Mouse (Mus musculus): ENCODE measurements around the gene Zdhhc13.

Gene Zdhhc13

GRCm38 (mm10) chr7:48773333-48773732, 15.5 kb upstream of the Zdhhc13 start:
- TF ChIP-seq GATA4 (IDR thresholded peaks at IDR 0.05; ENCODE audit: insufficient replicate concordance, low read length) = no peak

GRCm38 (mm10) chr7:48774633-48775032, 14.2 kb upstream of the Zdhhc13 start:
- no peak for TF ChIP-seq GATA4 (IDR thresholded peaks at IDR 0.05; ENCODE audit: insufficient replicate concordance, low read length)

DNA sequence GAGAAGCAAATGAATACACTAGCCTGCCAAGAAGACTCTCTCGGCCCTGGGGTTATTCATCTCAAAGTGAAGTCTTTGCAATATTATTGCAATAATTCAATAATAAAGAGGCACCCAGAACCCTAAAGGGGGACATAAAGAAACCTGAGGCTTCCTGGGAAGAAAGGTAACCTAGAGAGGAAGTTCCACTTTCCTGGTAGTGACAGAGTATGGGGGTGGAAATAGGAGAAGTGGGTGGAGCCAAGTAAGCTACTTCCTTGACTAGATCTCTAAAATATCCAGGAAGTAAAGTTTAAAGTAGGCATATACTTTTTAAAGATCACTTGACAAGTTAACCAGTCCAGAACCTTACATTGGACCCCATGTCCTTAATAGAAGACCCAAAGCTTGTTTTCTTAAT, 13.4 kb upstream of the Zdhhc13 start:
- TF ChIP-seq GATA4 (IDR thresholded peaks at IDR 0.05; ENCODE audit: insufficient replicate concordance, low read length) = no peak

GRCm38 (mm10) chr7:48777721-48778504, 10.9 kb upstream of the Zdhhc13 start:
- TF ChIP-seq GATA4 (IDR thresholded peaks at IDR 0.05; ENCODE audit: insufficient replicate concordance, low read length) = no peak

DNA sequence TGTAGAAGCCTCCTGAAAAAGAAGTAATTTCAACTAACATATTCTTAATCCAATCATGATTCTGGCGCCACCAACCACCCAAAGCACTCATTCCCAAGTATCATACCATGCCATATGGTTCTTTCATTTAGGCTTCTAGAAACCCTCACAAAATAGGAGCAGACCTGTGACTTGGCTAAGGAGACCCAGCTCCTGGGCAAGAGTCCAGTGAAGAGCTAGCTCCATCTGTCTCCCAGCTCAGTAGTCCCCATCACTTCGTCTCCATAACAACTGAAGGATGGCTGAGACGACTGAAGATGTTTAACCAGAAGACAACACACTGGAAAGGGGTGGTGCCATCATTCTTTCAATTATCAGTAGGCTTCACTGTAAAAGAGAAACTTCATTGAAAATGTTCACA, 9.7 kb upstream of the Zdhhc13 start:
- no peak for TF ChIP-seq GATA4 (IDR thresholded peaks at IDR 0.05; ENCODE audit: insufficient replicate concordance, low read length)

GRCm38 (mm10) chr7:48782432-48782831, 6.4 kb upstream of the Zdhhc13 start:
- TF ChIP-seq GATA4 (IDR thresholded peaks at IDR 0.05; ENCODE audit: insufficient replicate concordance, low read length) = no peak

- no peak for TF ChIP-seq GATA4 (IDR thresholded peaks at IDR 0.05; ENCODE audit: insufficient replicate concordance, low read length)
Measured at GRCm38 (mm10) chr7:48784773-48785523, 3.9 kb upstream of the Zdhhc13 start.

GRCm38 (mm10) chr7:48788348-48788747, 455 bp upstream of the Zdhhc13 start:
- TF ChIP-seq GATA4 (IDR thresholded peaks at IDR 0.05; ENCODE audit: insufficient replicate concordance, low read length) = no peak

- no peak for TF ChIP-seq GATA4 (IDR thresholded peaks at IDR 0.05; ENCODE audit: insufficient replicate concordance, low read length)
Measured at GRCm38 (mm10) chr7:48790117-48790516, 1.3 kb downstream of the Zdhhc13 start.

- no peak for TF ChIP-seq GATA4 (IDR thresholded peaks at IDR 0.05; ENCODE audit: insufficient replicate concordance, low read length)
Measured at GRCm38 (mm10) chr7:48791412-48791811, 2.6 kb downstream of the Zdhhc13 start.

GRCm38 (mm10) chr7:48795130-48795529, 6.3 kb downstream of the Zdhhc13 start:
- no peak for TF ChIP-seq GATA4 (IDR thresholded peaks at IDR 0.05; ENCODE audit: insufficient replicate concordance, low read length)

DNA sequence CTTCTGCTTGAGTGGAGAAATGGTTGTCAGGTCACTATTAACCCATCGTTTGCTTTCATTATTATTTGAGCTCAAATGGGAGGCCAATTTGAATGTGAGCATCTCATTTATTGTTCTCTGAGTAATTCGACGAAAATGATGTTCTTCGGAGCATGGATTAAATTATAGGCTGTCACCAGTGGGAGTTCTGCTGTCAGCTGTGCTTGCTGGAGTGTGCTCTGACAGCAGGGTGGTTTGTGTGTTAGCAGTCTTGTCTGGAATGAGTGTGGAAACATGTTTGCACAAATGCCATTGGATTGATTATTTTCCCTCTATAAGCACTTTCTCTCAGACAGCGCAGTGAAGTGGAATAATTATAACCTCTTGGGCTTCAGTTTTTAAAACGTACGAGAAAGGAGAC, 14.6 kb downstream of the Zdhhc13 start:
- no peak for TF ChIP-seq GATA4 (IDR thresholded peaks at IDR 0.05; ENCODE audit: insufficient replicate concordance, low read length)

GRCm38 (mm10) chr7:48806587-48806986, 17.8 kb downstream of the Zdhhc13 start:
- no peak for TF ChIP-seq GATA4 (IDR thresholded peaks at IDR 0.05; ENCODE audit: insufficient replicate concordance, low read length)

DNA sequence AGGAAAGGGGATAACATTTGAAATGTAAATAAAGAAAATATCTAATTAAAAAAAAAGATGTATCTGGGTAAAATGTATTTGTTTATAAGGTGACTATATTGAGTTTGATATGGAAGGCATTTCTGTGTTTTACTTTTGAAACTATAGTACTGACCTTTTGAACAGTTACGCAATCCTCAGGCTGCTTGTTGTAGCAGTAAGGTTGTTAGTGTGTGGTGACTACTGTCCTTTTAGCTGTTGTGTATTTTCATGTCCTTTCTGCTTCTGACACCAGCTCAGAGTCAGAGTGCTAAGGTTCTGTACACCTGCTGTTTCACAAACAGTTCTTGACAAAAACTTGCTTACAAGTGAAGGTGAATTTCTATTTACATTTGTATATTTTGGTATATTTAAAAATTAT, 21.8 kb downstream of the Zdhhc13 start:
- no peak for TF ChIP-seq GATA4 (IDR thresholded peaks at IDR 0.05; ENCODE audit: insufficient replicate concordance, low read length)

- TF ChIP-seq GATA4 (IDR thresholded peaks at IDR 0.05; ENCODE audit: insufficient replicate concordance, low read length) = no peak
Measured at GRCm38 (mm10) chr7:48812358-48812757, 23.6 kb downstream of the Zdhhc13 start.

DNA sequence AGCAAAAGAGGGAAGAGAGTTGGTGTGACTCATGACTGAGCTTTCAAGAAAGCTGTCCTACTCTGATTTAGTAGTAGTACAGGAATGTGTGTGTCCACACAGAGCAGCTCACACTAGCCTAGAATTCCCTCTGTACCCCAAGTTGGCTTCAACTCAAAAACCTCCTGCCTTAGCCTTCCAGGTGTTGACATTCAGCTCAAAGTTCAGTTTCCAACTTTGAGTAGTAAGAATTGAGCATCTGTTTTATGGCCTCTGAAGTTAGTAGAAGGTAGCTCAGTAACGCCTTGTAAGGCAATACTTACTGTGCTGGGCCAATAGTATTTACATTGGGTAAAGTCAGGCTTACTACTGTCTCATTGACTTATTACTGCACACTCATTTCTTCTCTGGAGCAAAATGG, 24.8 kb downstream of the Zdhhc13 start:
- no peak for TF ChIP-seq GATA4 (IDR thresholded peaks at IDR 0.05; ENCODE audit: insufficient replicate concordance, low read length)

Measured in liver, adult (tissue).